Mouse (Mus musculus): ENCODE measurements around the gene Cenpo. TPM values are rescaled to one million over a fixed set of nuclear protein-coding genes. Genes with fewer than 3 reads are reported as not detected.
"Not testable (repeated sequence)": the region's sequence is repeated elsewhere in the genome, so short reads cannot be mapped to it uniquely, and the experiment has no call there.

The Cenpo gene
- total and polyA plus RNA-seq, 2 experiments from 2014 or later: 4.9 to 6.7 TPM

GRCm38 (mm10) chr12:4249786-4250185, 15.7 kb upstream of the Cenpo start:
- H3K4me2 ChIP-seq (ENCODE audit: low read depth): no peak overlapping the region
- H3K9me3 ChIP-seq (ENCODE audit: low read length): no peaks in the 10 kb centered on the region
- no peaks in the 10 kb centered on the region for H3K4me1 ChIP-seq (ENCODE audit: insufficient read depth)
- no peak for DNase-seq
- H3K9ac ChIP-seq: no peak overlapping the region
- H3K27me3 ChIP-seq (ENCODE audit: insufficient read depth, low read length): no peaks in the 10 kb centered on the region
- no peak overlapping the region for H3K27ac ChIP-seq (ENCODE audit: low read depth, low read length)
- H3K36me3 ChIP-seq (ENCODE audit: insufficient read depth): peaks cover 39% of the 10 kb centered on the region
- no peak for ATAC-seq
- H3K4me3 ChIP-seq (ENCODE audit: low read depth, low read length): no peak overlapping the region
- whole genome bisulfite sequencing: 89% methylated on average over 6 of the region's 6 CpGs
- TF ChIP-seq CTCF (IDR thresholded peaks at IDR 0.05; ENCODE audit: low read depth): no peak

- no peak overlapping the region for H3K4me2 ChIP-seq (ENCODE audit: low read depth)
- no peak for TF ChIP-seq CTCF (IDR thresholded peaks at IDR 0.05; ENCODE audit: low read depth)
- ATAC-seq (peak; percentile 20; the same call in 1 of the 2 replicates), DNase-seq (no peak)
- H3K27ac ChIP-seq (ENCODE audit: low read depth, low read length): no peak overlapping the region
- peaks cover 11% of the 10 kb centered on the region for H3K36me3 ChIP-seq (ENCODE audit: insufficient read depth)
- H3K27me3 ChIP-seq (ENCODE audit: insufficient read depth, low read length): no peaks in the 10 kb centered on the region
- no peak overlapping the region for H3K4me3 ChIP-seq (ENCODE audit: low read depth, low read length)
- H3K4me1 ChIP-seq (ENCODE audit: insufficient read depth): no peaks in the 10 kb centered on the region
- H3K9ac ChIP-seq: no peak overlapping the region
- no peaks in the 10 kb centered on the region for H3K9me3 ChIP-seq (ENCODE audit: low read length)
- 88% methylated on average over 10 of the region's 10 CpGs for WGBS
Observed at GRCm38 (mm10) chr12:4245742-4246141, 11.6 kb upstream of the Cenpo start.

GRCm38 (mm10) chr12:4243805-4244204, 9.7 kb upstream of the Cenpo start:
- TF ChIP-seq CTCF (IDR thresholded peaks at IDR 0.05; ENCODE audit: low read depth): no peak
- H3K9ac ChIP-seq: no peak overlapping the region
- H3K9me3 ChIP-seq (ENCODE audit: low read length): no peaks in the 10 kb centered on the region
- DNase-seq (no peak), ATAC-seq (no peak)
- H3K4me1 ChIP-seq (ENCODE audit: insufficient read depth): no peaks in the 10 kb centered on the region
- H3K4me3 ChIP-seq (ENCODE audit: low read depth, low read length): no peak overlapping the region
- no peak overlapping the region for H3K4me2 ChIP-seq (ENCODE audit: low read depth)
- 84% methylated on average over 2 of the region's 2 CpGs for WGBS
- no peak overlapping the region for H3K27ac ChIP-seq (ENCODE audit: low read depth, low read length)
- H3K36me3 ChIP-seq (ENCODE audit: insufficient read depth): peaks cover 7% of the 10 kb centered on the region; the same call in 1 of the 2 replicates
- no peaks in the 10 kb centered on the region for H3K27me3 ChIP-seq (ENCODE audit: insufficient read depth, low read length)

- H3K4me2 ChIP-seq (ENCODE audit: low read depth); ATAC-seq; H3K27ac ChIP-seq (ENCODE audit: low read depth, low read length); DNase-seq; H3K4me1 ChIP-seq (ENCODE audit: insufficient read depth); H3K27me3 ChIP-seq (ENCODE audit: insufficient read depth, low read length); H3K9ac ChIP-seq; H3K9me3 ChIP-seq (ENCODE audit: low read length); H3K4me3 ChIP-seq (ENCODE audit: low read depth, low read length); H3K36me3 ChIP-seq (ENCODE audit: insufficient read depth): not testable (repeated sequence)
- WGBS: 89% methylated on average over 8 of the region's 8 CpGs
Observed at GRCm38 (mm10) chr12:4240281-4240680, 6.2 kb upstream of the Cenpo start.

- no peaks in the 10 kb centered on the region for H3K9me3 ChIP-seq (ENCODE audit: low read length)
- no peak for DNase-seq
- 95% methylated on average over 15 of the region's 15 CpGs for WGBS
Observed at GRCm38 (mm10) chr12:4237481-4237880, 3.4 kb upstream of the Cenpo start.

GRCm38 (mm10) chr12:4232777-4233176, 1.3 kb downstream of the Cenpo start:
- peaks cover 3% of the 10 kb centered on the region for H3K4me1 ChIP-seq (ENCODE audit: insufficient read depth)
- H3K36me3 ChIP-seq (ENCODE audit: insufficient read depth): 0 out of 2 replicates have a peak, but pooled peaks cover under 1% of the 10 kb centered on the region
- no peak for ATAC-seq
- no peak for DNase-seq
- no peak for TF ChIP-seq CTCF (IDR thresholded peaks at IDR 0.05; ENCODE audit: low read depth)
- WGBS: 44% methylated on average over 4 of the region's 4 CpGs
- no peaks in the 10 kb centered on the region for H3K9me3 ChIP-seq (ENCODE audit: low read length)
- H3K9ac ChIP-seq: no peak overlapping the region
- H3K27me3 ChIP-seq (ENCODE audit: insufficient read depth, low read length): no peaks in the 10 kb centered on the region
- H3K27ac ChIP-seq (ENCODE audit: low read depth, low read length): no peak overlapping the region
- no peak overlapping the region for H3K4me2 ChIP-seq (ENCODE audit: low read depth)
- no peak overlapping the region for H3K4me3 ChIP-seq (ENCODE audit: low read depth, low read length)

More at GRCm38 (mm10) chr12:4237481-4237880, 3.4 kb upstream of the Cenpo start:
- Histone ChIP-seq H3K9ac (no peak overlapping the region), H3K4me2 (ENCODE audit: low read depth) (no peak overlapping the region), H3K27me3 (ENCODE audit: insufficient read depth, low read length) (no peaks in the 10 kb centered on the region), H3K4me1 (ENCODE audit: insufficient read depth) (peaks cover 3% of the 10 kb centered on the region), H3K27ac (ENCODE audit: low read depth, low read length) (no peak overlapping the region), H3K4me3 (ENCODE audit: low read depth, low read length) (no peak overlapping the region), H3K36me3 (ENCODE audit: insufficient read depth) (no peaks in the 10 kb centered on the region; the same call in 1 of the 2 replicates)
- TF ChIP-seq CTCF (IDR thresholded peaks at IDR 0.05; ENCODE audit: low read depth): no peak
- ATAC-seq: no peak

GRCm38 (mm10) chr12:4230156-4230555, 3.9 kb downstream of the Cenpo start:
- Histone ChIP-seq H3K27me3 (ENCODE audit: insufficient read depth, low read length) (no peaks in the 10 kb centered on the region), H3K4me2 (ENCODE audit: low read depth) (no peak overlapping the region), H3K36me3 (ENCODE audit: insufficient read depth) (0 out of 2 replicates have a peak, but pooled peaks cover 3% of the 10 kb centered on the region), H3K4me3 (ENCODE audit: low read depth, low read length) (no peak overlapping the region), H3K27ac (ENCODE audit: low read depth, low read length) (no peak overlapping the region), H3K9me3 (ENCODE audit: low read length) (no peaks in the 10 kb centered on the region), H3K4me1 (ENCODE audit: insufficient read depth) (peaks cover 3% of the 10 kb centered on the region), H3K9ac (no peak overlapping the region)
- ATAC-seq (no peak), DNase-seq (no peak)
- 90% methylated on average over 7 of the region's 7 CpGs for WGBS
- TF ChIP-seq CTCF (IDR thresholded peaks at IDR 0.05; ENCODE audit: low read depth): no peak

Data from forebrain, postnatal 0 days (tissue).